ENCODE assay signal across 10 mouse cellular contexts in the genomic region with DNA sequence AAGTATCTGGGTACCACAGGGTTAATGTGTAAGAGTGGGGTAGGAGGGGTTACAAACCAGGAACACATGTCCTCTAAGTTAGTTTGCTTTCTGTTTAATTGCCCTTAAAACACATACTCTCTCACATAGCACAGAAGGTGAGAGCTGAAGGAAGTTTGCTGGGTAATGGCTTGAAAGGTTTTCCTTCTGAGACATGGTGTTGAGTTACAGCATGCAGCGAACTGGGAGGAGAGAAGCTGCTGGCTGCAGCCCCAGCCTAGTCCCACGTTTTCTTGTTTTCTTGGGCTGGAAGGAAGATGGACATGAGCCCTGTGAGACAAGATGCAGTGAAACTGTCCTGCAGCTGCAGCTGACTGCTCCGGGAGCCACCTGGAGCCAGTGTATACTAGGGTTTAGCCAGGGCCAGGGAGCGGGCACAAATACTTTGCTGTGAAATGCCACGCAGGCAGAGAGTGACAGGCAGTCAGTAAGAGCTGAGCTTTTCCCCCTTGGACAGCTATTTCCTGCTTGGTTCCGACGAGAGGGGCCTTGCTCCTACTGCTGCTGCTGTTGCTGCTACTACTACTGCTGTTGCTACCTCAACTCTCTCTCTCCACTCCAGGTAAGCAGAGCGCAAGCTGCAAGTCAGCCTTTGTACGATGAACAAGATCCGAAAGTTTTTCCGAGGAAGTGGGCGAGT. TPM values are rescaled to one million over a fixed set of nuclear protein-coding genes. Genes with fewer than 3 reads are reported as not detected.
DNase-seq lines count a peak whose midpoint lies in the region; ATAC-seq and TF ChIP-seq lines count a peak whose summit lies in the region.
"Had no signal": no experiment of that assay in that cellular context is flagged by ENCODE, and none has a peak within 500 bp of the region (broad histone marks: within the 10 kb centered on the region; RNA-seq: fewer than 3 reads in every experiment).

A gene (plus strand): TSS at position 133 of the 679 bp plus-strand sequence.

- H3K36me3 ChIP-seq in heart, embryonic 11.5 days (ENCODE audit: control insufficient read depth, insufficient read depth, low read length): no peaks in the 10 kb centered on the region
- no peaks in the 10 kb centered on the region for H3K36me3 ChIP-seq in embryonic facial prominence, embryonic 12.5 days
- H3K36me3 ChIP-seq in myocyte (ENCODE audit: control insufficient read depth, insufficient read depth): no peaks in the 10 kb centered on the region

- H3K79me2 ChIP-seq in myocyte (ENCODE audit: control insufficient read depth, insufficient read depth): no peaks in the 10 kb centered on the region

- no peaks in the 10 kb centered on the region for H3K27me3 ChIP-seq in heart, embryonic 11.5 days (ENCODE audit: control insufficient read depth, insufficient read depth, low read length)
- H3K27me3 ChIP-seq in embryonic facial prominence, embryonic 12.5 days: no peaks in the 10 kb centered on the region
- no peaks in the 10 kb centered on the region for H3K27me3 ChIP-seq in myocyte (ENCODE audit: control insufficient read depth, insufficient read depth, insufficient read length)

- H3K4me1 ChIP-seq in heart, embryonic 11.5 days (ENCODE audit: control insufficient read depth, insufficient read depth, low read length): no peaks in the 10 kb centered on the region; the same call in 1 of the 2 replicates
- peaks cover 12% of the 10 kb centered on the region; the same call in 1 of the 2 replicates for H3K4me1 ChIP-seq in embryonic facial prominence, embryonic 12.5 days

- no peak within 1 kb of the TSS; the same call in 1 of the 2 replicates for H3K27ac ChIP-seq in heart, embryonic 11.5 days (ENCODE audit: low read depth, low read length)
- H3K27ac ChIP-seq in embryonic facial prominence, embryonic 12.5 days: peak within 1 kb of the TSS; percentile 63

- no peak within 1 kb of the TSS for H3ac ChIP-seq in myocyte (ENCODE audit: control insufficient read depth, insufficient read length)

- peak within 1 kb of the TSS; percentile 29; the same call in 1 of the 2 replicates for H3K4me3 ChIP-seq in heart, embryonic 11.5 days (ENCODE audit: low read depth, low read length)
- H3K4me3 ChIP-seq in embryonic facial prominence, embryonic 12.5 days: peak within 1 kb of the TSS; percentile 39
- H3K4me3 ChIP-seq in myocyte: no peak within 1 kb of the TSS

- no peak for TF ChIP-seq POLR2A in myocyte (IDR thresholded peaks at IDR 0.05; ENCODE audit: insufficient read length, low read depth)

- H3K9me3 ChIP-seq in heart, embryonic 11.5 days (replicated peaks; ENCODE audit: control insufficient read depth, low read length): no peaks in the 10 kb centered on the region
- H3K9me3 ChIP-seq in embryonic facial prominence, embryonic 12.5 days: no peaks in the 10 kb centered on the region

- no peak for ATAC-seq in heart, embryonic 11.5 days (replicated peaks; ENCODE audit: insufficient number of reproducible peaks, low FRiP score, low TSS enrichment)
- peak; percentile 82; the same call in 1 of the 2 replicates for ATAC-seq in embryonic facial prominence, embryonic 12.5 days (ENCODE audit: insufficient number of reproducible peaks, insufficient read depth, low FRiP score, low TSS enrichment)

- H3K4me2 ChIP-seq in heart, embryonic 11.5 days: peak within 1 kb of the TSS; percentile 58
- peak within 1 kb of the TSS; percentile 66 for H3K4me2 ChIP-seq in embryonic facial prominence, embryonic 12.5 days (replicated peaks)
- peak within 1 kb of the TSS; percentile 46 for H3K4me2 ChIP-seq in myocyte (ENCODE audit: low read depth)

- WGBS in heart, embryonic 11.5 days (ENCODE audit: insufficient replicate concordance): 41% methylated on average over 12 of the region's 12 CpGs
- 24% methylated on average over 12 of the region's 12 CpGs for WGBS in embryonic facial prominence, embryonic 12.5 days

- H3K9ac ChIP-seq in heart, embryonic 11.5 days (ENCODE audit: low read depth, low read length): no peak within 1 kb of the TSS
- H3K9ac ChIP-seq in embryonic facial prominence, embryonic 12.5 days: peak within 1 kb of the TSS; percentile 50

- DNase-seq in heart, adult 9 months (ENCODE audit: low spot score in 2 of 2): no peak
- DNase-seq in induced T-regulatory cell, adult 2 months (ENCODE audit: low read depth): peak; percentile 1
- DNase-seq in cerebellum, adult 9-11 months: no peak
- no peak for DNase-seq in thymus, postnatal 36 days
- no peak for DNase-seq in right cerebral cortex, postnatal 36 days (ENCODE audit: low spot score in 2 of 2)
- DNase-seq: right cerebral cortex, adult 18-20 months had no signal

TF ChIP-seq in myocyte, 11 proteins besides CTCF, POLR2A, EP300 and RAD21:
- no peak for TF ChIP-seq E2F4 (IDR thresholded peaks at IDR 0.05; ENCODE audit: insufficient read depth)
- TF ChIP-seq POLR2AphosphoS2 (IDR thresholded peaks at IDR 0.05; ENCODE audit: insufficient read length, low read depth): no peak
- no peak for TF ChIP-seq MYOD1 (IDR thresholded peaks at IDR 0.05; ENCODE audit: control insufficient read depth in 1 of 3, insufficient read length in 2 of 3, low read depth in 2 of 3)
- no peak for TF ChIP-seq MYOG (IDR thresholded peaks at IDR 0.05; ENCODE audit: control insufficient read depth in 1 of 3, insufficient read depth in 1 of 3, insufficient read length in 2 of 3, low read depth in 2 of 3)
- TF ChIP-seq TCF3 (IDR thresholded peaks at IDR 0.05; ENCODE audit: insufficient read length, low read depth): no peak
- TF ChIP-seq CEBPB (IDR thresholded peaks at IDR 0.05; ENCODE audit: insufficient read depth, poor library complexity, severe bottlenecking): no peak

RNA-seq across cellular contexts. Expression of the gene that starts here (rescaled TPM):
- polyA plus RNA-seq in heart, embryonic 11.5 days (2014; fragmentation: Nextera tagmentation; extraction: Ambion mirVana): 0.38 and 0.93 TPM in 2 replicates
- 2.2 and 2.5 TPM in 2 replicates for polyA plus RNA-seq in embryonic facial prominence, embryonic 12.5 days (2016; fragmentation: Nextera tagmentation; extraction: Ambion mirVana)
- polyA plus RNA-seq in myocyte (2012; fragmentation: generic; extraction: Trizol): 0.49 TPM
- polyA plus RNA-seq: liver, adult 2 months had no signal
